In genomic region chr8:47990386-47990772, GRCm38 (mm10) we compare ENCODE assay signal across 8 mouse cellular contexts. TPM values are rescaled to one million over a fixed set of nuclear protein-coding genes. Genes with fewer than 3 reads are reported as not detected.
A peak's percentile ranks its signal among the peaks of the same experiment; 100 is the strongest.
DNase-seq lines count a peak whose midpoint lies in the region; ATAC-seq and TF ChIP-seq lines count a peak whose summit lies in the region.

No protein-coding gene starts in this region.

- H3K79me3 ChIP-seq in C2C12 (ENCODE audit: low read depth), result peaks cover 46% of the 10 kb centered on the region

- H3K4me1 ChIP-seq in embryonic fibroblast, embryonic 13.5 days (ENCODE audit: control insufficient read depth, insufficient read depth, low read length), result peaks cover 9% of the 10 kb centered on the region
- H3K4me1 ChIP-seq in heart, embryonic 10.5 days, result peaks cover 66% of the 10 kb centered on the region
- peaks cover 66% of the 10 kb centered on the region for H3K4me1 ChIP-seq in kidney, embryonic 15.5 days
- H3K4me1 ChIP-seq in limb, embryonic 15.5 days, result peaks cover 53% of the 10 kb centered on the region
- H3K4me1 ChIP-seq in midbrain, postnatal 0 days (ENCODE audit: insufficient read depth, low read length), result peaks cover 6% of the 10 kb centered on the region; the same call in 1 of the 2 replicates

- no peak for TF ChIP-seq CTCF in C2C12 (IDR thresholded peaks at IDR 0.05; ENCODE audit: control insufficient read depth, insufficient read depth, insufficient read length)
- TF ChIP-seq CTCF in embryonic fibroblast, embryonic 13.5 days (IDR thresholded peaks at IDR 0.05; ENCODE audit: borderline replicate concordance, insufficient read depth, low read length), result no peak
- peak; percentile 42 for TF ChIP-seq CTCF in midbrain, postnatal 0 days (IDR thresholded peaks at IDR 0.05)

- peak overlapping the region; percentile 95 for H3K4me2 ChIP-seq in kidney, embryonic 15.5 days
- H3K4me2 ChIP-seq in limb, embryonic 15.5 days, result peak overlapping the region; percentile 83
- peak overlapping the region; percentile 91 for H3K4me2 ChIP-seq in midbrain, postnatal 0 days (ENCODE audit: low read depth, low read length, poor library complexity, severe bottlenecking)

- peak; percentile 94 for TF ChIP-seq POLR2A in embryonic fibroblast, embryonic 13.5 days (IDR thresholded peaks at IDR 0.05; ENCODE audit: low read depth, low read length)

- DNase-seq in brain, adult 2 months (ENCODE audit: low read depth, low spot score), result peak; percentile 93
- DNase-seq in heart, embryonic 10.5 days (ENCODE audit: low spot score), result peak; percentile 98
- peak; percentile 92 for DNase-seq in midbrain, postnatal 0 days (ENCODE audit: low spot score)
- DNase-seq in spleen, postnatal 10 days (ENCODE audit: low spot score in 2 of 2), result peak; percentile 70 to 87

- under 1% methylated on average over 43 of the region's 45 CpGs for WGBS in heart, embryonic 10.5 days
- whole genome bisulfite sequencing in kidney, embryonic 15.5 days, result 2% methylated on average over 40 of the region's 45 CpGs
- 1% methylated on average over 34 of the region's 45 CpGs for WGBS in limb, embryonic 15.5 days
- 1% methylated on average over 30 of the region's 45 CpGs for WGBS in midbrain, postnatal 0 days

- peak overlapping the region; percentile 86 for H3ac ChIP-seq in C2C12 (ENCODE audit: control insufficient read depth, insufficient read length, low read depth)

- H3K27me3 ChIP-seq in C2C12 (ENCODE audit: control insufficient read depth, insufficient read depth, insufficient read length), result no peaks in the 10 kb centered on the region
- no peaks in the 10 kb centered on the region for H3K27me3 ChIP-seq in heart, embryonic 10.5 days (ENCODE audit: insufficient read depth, poor library complexity, severe bottlenecking)
- H3K27me3 ChIP-seq in kidney, embryonic 15.5 days, result no peaks in the 10 kb centered on the region
- no peaks in the 10 kb centered on the region for H3K27me3 ChIP-seq in limb, embryonic 15.5 days
- H3K27me3 ChIP-seq in midbrain, postnatal 0 days (ENCODE audit: insufficient read depth, low read length), result no peaks in the 10 kb centered on the region

- ATAC-seq in kidney, embryonic 15.5 days (replicated peaks; ENCODE audit: low FRiP score), result peak; percentile 94
- peak; percentile 93 for ATAC-seq in limb, embryonic 15.5 days (ENCODE audit: insufficient number of reproducible peaks, low FRiP score, low TSS enrichment, low read depth)
- peak; percentile 95 for ATAC-seq in midbrain, postnatal 0 days (ENCODE audit: low FRiP score)

- H3K36me3 ChIP-seq in C2C12 (ENCODE audit: control insufficient read depth, insufficient read depth), result peaks cover 11% of the 10 kb centered on the region
- no peaks in the 10 kb centered on the region for H3K36me3 ChIP-seq in heart, embryonic 10.5 days
- no peaks in the 10 kb centered on the region for H3K36me3 ChIP-seq in kidney, embryonic 15.5 days
- H3K36me3 ChIP-seq in limb, embryonic 15.5 days, result no peaks in the 10 kb centered on the region
- no peaks in the 10 kb centered on the region for H3K36me3 ChIP-seq in midbrain, postnatal 0 days (ENCODE audit: insufficient read depth, low read length)

- peaks cover 49% of the 10 kb centered on the region for H3K79me2 ChIP-seq in C2C12 (ENCODE audit: control insufficient read depth, insufficient read depth)

- H3K9me3 ChIP-seq in heart, embryonic 10.5 days, result no peaks in the 10 kb centered on the region
- H3K9me3 ChIP-seq in kidney, embryonic 15.5 days (replicated peaks), result no peaks in the 10 kb centered on the region
- no peaks in the 10 kb centered on the region for H3K9me3 ChIP-seq in limb, embryonic 15.5 days
- no peaks in the 10 kb centered on the region for H3K9me3 ChIP-seq in midbrain, postnatal 0 days (ENCODE audit: low read length)

- H3K9ac ChIP-seq in kidney, embryonic 15.5 days, result peak overlapping the region; percentile 93
- peak overlapping the region; percentile 67 for H3K9ac ChIP-seq in limb, embryonic 15.5 days
- peak overlapping the region; percentile 95 for H3K9ac ChIP-seq in midbrain, postnatal 0 days (replicated peaks; ENCODE audit: low read length, poor library complexity, severe bottlenecking)

- H3K4me3 ChIP-seq in C2C12 (ENCODE audit: insufficient read depth, poor library complexity, severe bottlenecking), result peak overlapping the region; percentile 94
- H3K4me3 ChIP-seq in embryonic fibroblast, embryonic 13.5 days (ENCODE audit: insufficient read depth, low read length), result peak overlapping the region; percentile 76
- peak overlapping the region; percentile 99 for H3K4me3 ChIP-seq in heart, embryonic 10.5 days
- peak overlapping the region; percentile 96 for H3K4me3 ChIP-seq in kidney, embryonic 15.5 days (replicated peaks)
- peak overlapping the region; percentile 67 for H3K4me3 ChIP-seq in limb, embryonic 15.5 days
- peak overlapping the region; percentile 91 for H3K4me3 ChIP-seq in midbrain, postnatal 0 days (ENCODE audit: low read depth, low read length)

- H3K27ac ChIP-seq in embryonic fibroblast, embryonic 13.5 days (ENCODE audit: insufficient read depth, low read length), result peak overlapping the region; percentile 93
- peak overlapping the region; percentile 99 for H3K27ac ChIP-seq in heart, embryonic 10.5 days
- H3K27ac ChIP-seq in kidney, embryonic 15.5 days, result peak overlapping the region; percentile 96
- H3K27ac ChIP-seq in limb, embryonic 15.5 days, result peak overlapping the region; percentile 91
- peak overlapping the region; percentile 70 for H3K27ac ChIP-seq in midbrain, postnatal 0 days (ENCODE audit: low read depth, low read length)

TF ChIP-seq in C2C12, 6 proteins besides CTCF, POLR2A, EP300 and RAD21:
- no peak for TF ChIP-seq CEBPB (IDR thresholded peaks at IDR 0.05; ENCODE audit: low read depth)
- TF ChIP-seq MAX (IDR thresholded peaks at IDR 0.05), result no peak
- no peak for TF ChIP-seq FOSL1 (IDR thresholded peaks at IDR 0.05; ENCODE audit: insufficient read depth, low read length, poor library complexity, severe bottlenecking)
- no peak for TF ChIP-seq USF1 (IDR thresholded peaks at IDR 0.05; ENCODE audit: low read depth)
- TF ChIP-seq MYOD1 (IDR thresholded peaks at IDR 0.05; ENCODE audit: control insufficient read depth, insufficient read length, low read depth), result no peak
- TF ChIP-seq MYOG (IDR thresholded peaks at IDR 0.05; ENCODE audit: control insufficient read depth, extremely low read depth, insufficient read length), result no peak

RNA-seq across cellular contexts. Expression of gene Wwc2, which starts 0.3 kb away (rescaled TPM):
- polyA plus RNA-seq in C2C12 (2012; fragmentation: generic; extraction: Trizol), result 15.3 TPM
- 41.4 and 52.9 TPM in 2 replicates for polyA plus RNA-seq in embryonic fibroblast, embryonic 13.5 days (2011; ENCODE audit: insufficient read length, low read depth, missing spikeins)
- 16.7 and 19.2 TPM in 2 replicates for polyA plus RNA-seq in heart, embryonic 10.5 days (2016; fragmentation: Nextera tagmentation; extraction: Ambion mirVana)
- 16.3 and 18.0 TPM in 2 replicates for polyA plus RNA-seq in kidney, embryonic 15.5 days (2015; fragmentation: Nextera tagmentation; extraction: Ambion mirVana)
- polyA plus RNA-seq in limb, embryonic 15.5 days (2015; fragmentation: Nextera tagmentation; extraction: Ambion mirVana), result 9.4 and 11.9 TPM in 2 replicates
- 9.6 and 10.1 TPM in 2 replicates for total RNA-seq in midbrain, postnatal 0 days (2014; rRNA removed)
- 4.0 and 4.5 TPM in 2 replicates for polyA plus RNA-seq in midbrain, postnatal 0 days (2015; fragmentation: Nextera tagmentation; extraction: Ambion mirVana)

Comparison
In these comparisons a context has a peak if more than half of its experiments do, and no peak if none do; other contexts are left out.
1. Peak in every context shown above with its lines: DNase-seq, ATAC-seq, H3K4me3 ChIP-seq and H3K27ac ChIP-seq.